9 mouse cellular contexts compared by ENCODE assay signal in genomic region chr14:55585566-55585960, GRCm38 (mm10). TPM values are rescaled to one million over a fixed set of nuclear protein-coding genes. Genes with fewer than 3 reads are reported as not detected.
DNase-seq lines count a peak whose midpoint lies in the region; ATAC-seq and TF ChIP-seq lines count a peak whose summit lies in the region.
"Had no signal": no experiment of that assay in that cellular context is flagged by ENCODE, and none has a peak within 500 bp of the region (broad histone marks: within the 10 kb centered on the region; RNA-seq: fewer than 3 reads in every experiment).

No protein-coding gene starts in this region.

- H3K9ac ChIP-seq in heart, adult 2 months (ENCODE audit: low read depth, low read length) = peak overlapping the region; percentile 22; the same call in 1 of the 2 replicates
- H3K9ac ChIP-seq in embryonic facial prominence, embryonic 15.5 days = no peak overlapping the region
- no peak overlapping the region for H3K9ac ChIP-seq in limb, embryonic 15.5 days
- H3K9ac ChIP-seq in stomach, postnatal 0 days (ENCODE audit: low read length) = no peak overlapping the region

- TF ChIP-seq CTCF in heart, adult 2 months (IDR thresholded peaks at IDR 0.05) = no peak
- no peak for TF ChIP-seq CTCF in stomach, postnatal 0 days (IDR thresholded peaks at IDR 0.05; ENCODE audit: low read depth)

- no peaks in the 10 kb centered on the region for H3K9me3 ChIP-seq in embryonic facial prominence, embryonic 15.5 days (replicated peaks)
- no peaks in the 10 kb centered on the region for H3K9me3 ChIP-seq in limb, embryonic 15.5 days
- no peaks in the 10 kb centered on the region for H3K9me3 ChIP-seq in stomach, postnatal 0 days (ENCODE audit: control insufficient read depth, low read length)

- ATAC-seq in embryonic facial prominence, embryonic 15.5 days (ENCODE audit: insufficient number of reproducible peaks, low FRiP score, low TSS enrichment, low read depth) = no peak
- ATAC-seq in limb, embryonic 15.5 days (ENCODE audit: insufficient number of reproducible peaks, low FRiP score, low TSS enrichment, low read depth) = no peak
- ATAC-seq in stomach, postnatal 0 days (ENCODE audit: low FRiP score, low TSS enrichment) = peak; percentile 44; the same call in 1 of the 2 replicates
- no peak for ATAC-seq in cerebellum, adult (ENCODE audit: insufficient number of reproducible peaks, low FRiP score, low TSS enrichment)

- no peak for TF ChIP-seq POLR2A in heart, adult 2 months (IDR thresholded peaks at IDR 0.05; ENCODE audit: insufficient read depth, low read depth, low read length)

- peaks cover 4% of the 10 kb centered on the region; the same call in 1 of the 2 replicates for H3K36me3 ChIP-seq in heart, adult 2 months (ENCODE audit: control insufficient read depth, insufficient read depth, low read length)
- H3K36me3 ChIP-seq in embryonic facial prominence, embryonic 15.5 days = peaks cover 23% of the 10 kb centered on the region
- peaks cover 32% of the 10 kb centered on the region for H3K36me3 ChIP-seq in limb, embryonic 15.5 days
- H3K36me3 ChIP-seq in stomach, postnatal 0 days (ENCODE audit: control insufficient read depth, insufficient read depth, low read length) = peaks cover 3% of the 10 kb centered on the region; the same call in 1 of the 2 replicates

- intact Hi-C loops in heart, adult 2 months (cut with DNase I) = no loop called here
- intact Hi-C loops in heart, postnatal 14 days (cut with DNase I) = no loop called here

- 48% methylated on average over 6 of the region's 6 CpGs for WGBS in heart, adult 2 months
- 54% methylated on average over 6 of the region's 6 CpGs for WGBS in embryonic facial prominence, embryonic 15.5 days
- WGBS in limb, embryonic 15.5 days = 49% methylated on average over 6 of the region's 6 CpGs
- 36% methylated on average over 6 of the region's 6 CpGs for WGBS in stomach, postnatal 0 days

- H3K4me2 ChIP-seq in embryonic facial prominence, embryonic 15.5 days (replicated peaks) = peak overlapping the region; percentile 88
- H3K4me2 ChIP-seq in limb, embryonic 15.5 days = peak overlapping the region; percentile 86
- H3K4me2 ChIP-seq in stomach, postnatal 0 days (replicated peaks; ENCODE audit: low read depth) = peak overlapping the region; percentile 86

- H3K4me1 ChIP-seq in heart, adult 2 months (ENCODE audit: control insufficient read depth, insufficient read depth, low read length) = peaks cover 3% of the 10 kb centered on the region
- peaks cover 15% of the 10 kb centered on the region for H3K4me1 ChIP-seq in embryonic facial prominence, embryonic 15.5 days
- peaks cover 23% of the 10 kb centered on the region for H3K4me1 ChIP-seq in limb, embryonic 15.5 days
- peaks cover 3% of the 10 kb centered on the region; the same call in 1 of the 2 replicates for H3K4me1 ChIP-seq in stomach, postnatal 0 days (replicated peaks; ENCODE audit: control insufficient read depth, insufficient read depth)

- no peaks in the 10 kb centered on the region for H3K79me2 ChIP-seq in heart, adult 2 months (replicated peaks; ENCODE audit: control insufficient read depth, insufficient read depth, low read length)

- H3K27me3 ChIP-seq in heart, adult 2 months (ENCODE audit: control insufficient read depth, insufficient read depth, low read length) = no peaks in the 10 kb centered on the region
- no peaks in the 10 kb centered on the region for H3K27me3 ChIP-seq in embryonic facial prominence, embryonic 15.5 days
- no peaks in the 10 kb centered on the region for H3K27me3 ChIP-seq in limb, embryonic 15.5 days
- H3K27me3 ChIP-seq in stomach, postnatal 0 days (ENCODE audit: control insufficient read depth, insufficient read depth, low read length) = no peaks in the 10 kb centered on the region
- H3K27me3 ChIP-seq: Patski had no signal

- peak overlapping the region; percentile 76 for H3K4me3 ChIP-seq in heart, adult 2 months
- H3K4me3 ChIP-seq in embryonic facial prominence, embryonic 15.5 days (replicated peaks) = peak overlapping the region; percentile 55
- peak overlapping the region; percentile 51; the same call in 1 of the 2 replicates for H3K4me3 ChIP-seq in limb, embryonic 15.5 days
- H3K4me3 ChIP-seq in stomach, postnatal 0 days (ENCODE audit: low read depth, low read length) = peak overlapping the region; percentile 53

- H3K27ac ChIP-seq in heart, adult 2 months = peak overlapping the region; percentile 78
- H3K27ac ChIP-seq in embryonic facial prominence, embryonic 15.5 days (replicated peaks) = no peak overlapping the region; the same call in 1 of the 2 replicates
- no peak overlapping the region for H3K27ac ChIP-seq in limb, embryonic 15.5 days
- peak overlapping the region; percentile 73 for H3K27ac ChIP-seq in stomach, postnatal 0 days (replicated peaks)

- TF ChIP-seq EP300 in heart, adult 2 months (IDR thresholded peaks at IDR 0.05; ENCODE audit: insufficient read depth, low read depth, low read length) = no peak
- TF ChIP-seq EP300 in stomach, postnatal 0 days (optimal IDR thresholded peaks at IDR 0.05) = no peak

- peak in 1 of 2 experiments; percentile 34 for DNase-seq in heart, adult 2 months
- DNase-seq in heart, postnatal 14 days = no peak
- peak; percentile 64 for DNase-seq in CD4-positive, CD25-positive, alpha-beta regulatory T cell, adult 2 months (ENCODE audit: low read depth, low spot score)
- DNase-seq in stomach, postnatal 0 days (ENCODE audit: low spot score) = peak; percentile 39
- DNase-seq in adrenal gland, adult 18-20 months (ENCODE audit: low spot score in 2 of 2) = no peak

RNA-seq across cellular contexts. Expression of gene Emc9, which starts 0.5 kb away (rescaled TPM):
- total RNA-seq in heart, adult 2 months (2021) = 10 to 100 TPM; 58.4 to 61.1 TPM
- 52.9 and 54.2 TPM in 2 replicates for polyA plus RNA-seq in heart, adult 2 months (2012; rRNA removed)
- total RNA-seq in heart, postnatal 14 days (2021) = 10 to 100 TPM; 39.9 to 45.0 TPM
- 9.7 and 11.6 TPM in 2 replicates for polyA plus RNA-seq in embryonic facial prominence, embryonic 15.5 days (2015; fragmentation: Nextera tagmentation; extraction: Ambion mirVana)
- 12.6 and 16.2 TPM in 2 replicates for polyA plus RNA-seq in limb, embryonic 15.5 days (2015; fragmentation: Nextera tagmentation; extraction: Ambion mirVana)
- 13.1 and 14.5 TPM in 2 replicates for polyA plus RNA-seq in stomach, postnatal 0 days (2015; fragmentation: Nextera tagmentation; extraction: Ambion mirVana)
- total RNA-seq in adrenal gland, adult 18-20 months (2021) = 10 to 100 TPM; 27.5 to 45.7 TPM

RNA-seq across cellular contexts. Expression of gene Psme2, which starts 5.3 kb away (rescaled TPM):
- 100 to 1,000 TPM; 119 to 120 TPM for total RNA-seq in heart, adult 2 months (2021)
- polyA plus RNA-seq in heart, adult 2 months (2012; rRNA removed) = 37.3 and 56.7 TPM in 2 replicates
- 100 to 1,000 TPM in 1 of 2 experiments, 10 to 100 TPM in 1; 90.7 to 132 TPM for total RNA-seq in heart, postnatal 14 days (2021)
- polyA plus RNA-seq in embryonic facial prominence, embryonic 15.5 days (2015; fragmentation: Nextera tagmentation; extraction: Ambion mirVana) = 238 and 259 TPM in 2 replicates
- 239 and 241 TPM in 2 replicates for polyA plus RNA-seq in limb, embryonic 15.5 days (2015; fragmentation: Nextera tagmentation; extraction: Ambion mirVana)
- 268 and 316 TPM in 2 replicates for polyA plus RNA-seq in stomach, postnatal 0 days (2015; fragmentation: Nextera tagmentation; extraction: Ambion mirVana)
- total RNA-seq in adrenal gland, adult 18-20 months (2021) = 100 to 1,000 TPM; 400 to 422 TPM

RNA-seq across cellular contexts. Expression of gene Rnf31, which starts 5.9 kb away (rescaled TPM):
- total RNA-seq in heart, adult 2 months (2021) = 10 to 100 TPM; 27.5 to 30.9 TPM
- 19.7 and 24.3 TPM in 2 replicates for polyA plus RNA-seq in heart, adult 2 months (2012; rRNA removed)
- 10 to 100 TPM; 21.8 to 26.1 TPM for total RNA-seq in heart, postnatal 14 days (2021)
- polyA plus RNA-seq in embryonic facial prominence, embryonic 15.5 days (2015; fragmentation: Nextera tagmentation; extraction: Ambion mirVana) = 17.9 and 18.1 TPM in 2 replicates
- polyA plus RNA-seq in limb, embryonic 15.5 days (2015; fragmentation: Nextera tagmentation; extraction: Ambion mirVana) = 20.0 and 20.6 TPM in 2 replicates
- 9.5 and 11.3 TPM in 2 replicates for polyA plus RNA-seq in stomach, postnatal 0 days (2015; fragmentation: Nextera tagmentation; extraction: Ambion mirVana)
- 10 to 100 TPM; 28.1 to 36.0 TPM for total RNA-seq in adrenal gland, adult 18-20 months (2021)

RNA-seq across cellular contexts. Expression of gene Psme1, which starts 7.6 kb away (rescaled TPM):
- total RNA-seq in heart, adult 2 months (2021) = 100 to 1,000 TPM; 231 to 264 TPM
- 101 and 118 TPM in 2 replicates for polyA plus RNA-seq in heart, adult 2 months (2012; rRNA removed)
- total RNA-seq in heart, postnatal 14 days (2021) = 100 to 1,000 TPM; 218 to 238 TPM
- polyA plus RNA-seq in embryonic facial prominence, embryonic 15.5 days (2015; fragmentation: Nextera tagmentation; extraction: Ambion mirVana) = 129 and 134 TPM in 2 replicates
- 141 and 148 TPM in 2 replicates for polyA plus RNA-seq in limb, embryonic 15.5 days (2015; fragmentation: Nextera tagmentation; extraction: Ambion mirVana)
- 130 and 136 TPM in 2 replicates for polyA plus RNA-seq in stomach, postnatal 0 days (2015; fragmentation: Nextera tagmentation; extraction: Ambion mirVana)
- total RNA-seq in adrenal gland, adult 18-20 months (2021) = 100 to 1,000 TPM; 231 to 367 TPM

RNA-seq across cellular contexts. Expression of gene Fitm1, which starts 10.1 kb away (rescaled TPM):
- 100 to 1,000 TPM; 165 to 187 TPM for total RNA-seq in heart, adult 2 months (2021)
- polyA plus RNA-seq in heart, adult 2 months (2012; rRNA removed) = 323 and 403 TPM in 2 replicates
- 100 to 1,000 TPM; 204 to 226 TPM for total RNA-seq in heart, postnatal 14 days (2021)
- polyA plus RNA-seq in embryonic facial prominence, embryonic 15.5 days (2015; fragmentation: Nextera tagmentation; extraction: Ambion mirVana) = 24.8 and 29.7 TPM in 2 replicates
- polyA plus RNA-seq in limb, embryonic 15.5 days (2015; fragmentation: Nextera tagmentation; extraction: Ambion mirVana) = 17.3 and 44.6 TPM in 2 replicates
- polyA plus RNA-seq in stomach, postnatal 0 days (2015; fragmentation: Nextera tagmentation; extraction: Ambion mirVana) = 0.30 and 0.35 TPM in 2 replicates
- 1 to 10 TPM in 1 of 2 experiments, under 1 TPM in 1; 0.96 to 2.3 TPM for total RNA-seq in adrenal gland, adult 18-20 months (2021)
- polyA plus RNA-seq: Patski had no signal

Comparison
In these comparisons a context has a peak if more than half of its experiments do, and no peak if none do; other contexts are left out.
1. DNase-seq: peak in CD4-positive, CD25-positive, alpha-beta regulatory T cell, adult 2 months (single experiment) and stomach, postnatal 0 days (single experiment); none in heart, postnatal 14 days (0 of 2) and adrenal gland, adult 18-20 months (0 of 2).
2. H3K27ac ChIP-seq: peak in heart, adult 2 months (single experiment) and stomach, postnatal 0 days (single experiment); none in embryonic facial prominence, embryonic 15.5 days (single experiment) and limb, embryonic 15.5 days (single experiment).
3. Peak in every context shown above with its lines, with median percentiles within 50 percentile points of each other: H3K4me3 ChIP-seq and H3K4me2 ChIP-seq.